Mouse (Mus musculus) liver, adult 2 months (tissue): ENCODE measurements around the gene Gm21970. TPM values are rescaled to one million over a fixed set of nuclear protein-coding genes. Genes with fewer than 3 reads are reported as not detected.

Source experiments
- DNase-seq: peaks from one replicate; pipeline ENCODE4 v3.0.0-alpha.2; 2011; ENCODE audit warnings: low read depth, low spot score; ENCODE audit errors: extremely low read depth
- H3K27ac ChIP-seq: fragments of 200-500 bp; replicated peaks from 2 replicates; pipeline ENCODE4 v1.5.1; 2012; ENCODE audit warnings: low read depth, mild to moderate bottlenecking, control low read depth, inconsistent platforms, low read length; ENCODE audit not compliant: insufficient read depth
- H3K27me3 ChIP-seq: fragments of 200-500 bp; 2 replicates; pipeline ENCODE4 v1.6.1; 2012; ENCODE audit warnings: mild to moderate bottlenecking, moderate library complexity, low read length, inconsistent platforms; ENCODE audit not compliant: control insufficient read depth, insufficient read depth
- H3K36me3 ChIP-seq: fragments of 200-500 bp; 2 replicates; pipeline ENCODE4 v1.6.1; 2012; ENCODE audit warnings: low read length, inconsistent platforms; ENCODE audit not compliant: control insufficient read depth, insufficient read depth
- H3K4me1 ChIP-seq: fragments of 200-500 bp; 2 replicates; pipeline ENCODE4 v1.6.1; 2011; ENCODE audit warnings: low read length; ENCODE audit not compliant: control insufficient read depth, insufficient read depth
- H3K4me3 ChIP-seq: fragments of 200-500 bp; 2 replicates; pipeline ENCODE4 v1.5.1; 2011; ENCODE audit warnings: low read depth, mild to moderate bottlenecking, control low read depth, low read length, moderate library complexity; ENCODE audit not compliant: insufficient read depth
- H3K79me2 ChIP-seq: fragments of 200-500 bp; 2 replicates; pipeline ENCODE4 v1.6.1; 2012; ENCODE audit warnings: inconsistent platforms, mild to moderate bottlenecking, low read length, moderate library complexity; ENCODE audit not compliant: control insufficient read depth, insufficient read depth
- H3K9ac ChIP-seq: fragments of 200-500 bp; 2 replicates; pipeline ENCODE4 v1.6.1; 2012; ENCODE audit warnings: low read depth, mild to moderate bottlenecking, control low read depth, inconsistent platforms, low read length
- CTCF ChIP-seq: fragments of 200-500 bp; IDR thresholded peaks from 2 replicates; pipeline ENCODE4 v1.5.1; 2011; ENCODE audit warnings: low read depth, low read length, control low read depth
- POLR2A ChIP-seq: fragments of 200-500 bp; IDR thresholded peaks from 2 replicates; pipeline ENCODE4 v1.6.1; 2011; ENCODE audit warnings: low read length, control low read depth; ENCODE audit not compliant: insufficient read depth; ENCODE audit errors: extremely low read depth
- WGBS: fragments of 180-500 bp; shearing (Covaris S2); methylation state at CpG from one replicate; pipeline ENCODE4 v1.1.7; 2018; 5-methylcytosine and 5-hydroxymethylcytosine counted together
- polyA plus RNA-seq: library from polyadenylated mRNA; depleted of rRNA; stranded (reverse); fragments of >200 nt; gene quantifications from 2 replicates; pipeline ENCODE4 v1.2.3, GENCODE M21; 2012
- total RNA-seq: library from RNA; depleted of rRNA; stranded (reverse); fragments of >200 nt; gene quantifications from 2 replicates; pipeline ENCODE4 v1.2.3, GENCODE M21; 2014

The Gm21970 gene
- total and polyA plus RNA-seq, 2 experiments, result 0.83 TPM; not detected in 1

GRCm38 (mm10) chr16:91352749-91353148, 38.8 kb upstream of the Gm21970 start:
- peaks cover 9% of the 10 kb centered on the region for H3K4me1 ChIP-seq
- H3K79me2 ChIP-seq, result no peaks in the 10 kb centered on the region
- no peak for TF ChIP-seq POLR2A
- no peak for TF ChIP-seq CTCF
- DNase-seq, result no peak
- H3K9ac ChIP-seq, result no peak overlapping the region
- no peaks in the 10 kb centered on the region for H3K36me3 ChIP-seq
- H3K27me3 ChIP-seq, result no peaks in the 10 kb centered on the region
- H3K27ac ChIP-seq, result no peak overlapping the region
- no peak overlapping the region for H3K4me3 ChIP-seq
- WGBS, result 68% methylated on average over 7 of the region's 7 CpGs

- Histone ChIP-seq H3K27ac (no peak overlapping the region), H3K27me3 (no peaks in the 10 kb centered on the region), H3K4me1 (peaks cover 10% of the 10 kb centered on the region), H3K79me2 (no peaks in the 10 kb centered on the region), H3K36me3 (no peaks in the 10 kb centered on the region), H3K4me3 (no peak overlapping the region), H3K9ac (no peak overlapping the region)
- TF ChIP-seq CTCF (no peak), POLR2A (no peak)
- WGBS, result 94% methylated on average over 6 of the region's 6 CpGs
- DNase-seq, result no peak
These were observed 38.3 kb upstream of the Gm21970 start for GRCm38 (mm10) chr16:91353177-91353576.

GRCm38 (mm10) chr16:91353638-91354037, 37.9 kb upstream of the Gm21970 start:
- no peak overlapping the region for H3K27ac ChIP-seq
- no peak overlapping the region for H3K4me3 ChIP-seq
- peaks cover 10% of the 10 kb centered on the region for H3K4me1 ChIP-seq
- H3K79me2 ChIP-seq, result no peaks in the 10 kb centered on the region
- no peak for DNase-seq
- H3K27me3 ChIP-seq, result no peaks in the 10 kb centered on the region
- TF ChIP-seq POLR2A, result no peak
- no peak for TF ChIP-seq CTCF
- no peaks in the 10 kb centered on the region for H3K36me3 ChIP-seq
- no peak overlapping the region for H3K9ac ChIP-seq
- WGBS, result 89% methylated on average over 5 of the region's 5 CpGs

- Histone ChIP-seq H3K36me3 (no peaks in the 10 kb centered on the region), H3K4me3 (no peak overlapping the region), H3K79me2 (no peaks in the 10 kb centered on the region), H3K27ac (0 out of 2 replicates have a peak overlapping the region, but pooled peaks have one; percentile 15), H3K9ac (no peak overlapping the region), H3K4me1 (peaks cover 13% of the 10 kb centered on the region), H3K27me3 (no peaks in the 10 kb centered on the region)
- WGBS, result 70% methylated on average over 4 of the region's 4 CpGs
- DNase-seq, result peak; percentile 45
- TF ChIP-seq POLR2A, result no peak
- TF ChIP-seq CTCF, result no peak
These were observed 36.9 kb upstream of the Gm21970 start for GRCm38 (mm10) chr16:91354599-91354998.

GRCm38 (mm10) chr16:91355160-91355559, 36.4 kb upstream of the Gm21970 start:
- TF ChIP-seq POLR2A, result no peak
- no peak for TF ChIP-seq CTCF
- Histone ChIP-seq H3K27me3 (no peaks in the 10 kb centered on the region), H3K4me1 (peaks cover 16% of the 10 kb centered on the region), H3K9ac (no peak overlapping the region), H3K27ac (0 out of 2 replicates have a peak overlapping the region, but pooled peaks have one; percentile 15), H3K4me3 (no peak overlapping the region), H3K36me3 (no peaks in the 10 kb centered on the region), H3K79me2 (no peaks in the 10 kb centered on the region)
- 77% methylated on average over 12 of the region's 12 CpGs for WGBS
- peak; percentile 29 for DNase-seq

- 63% methylated on average over 10 of the region's 10 CpGs for WGBS
- Histone ChIP-seq H3K9ac (0 out of 2 replicates have a peak overlapping the region, but pooled peaks have one; percentile 17), H3K27ac (no peak overlapping the region), H3K4me3 (no peak overlapping the region), H3K27me3 (no peaks in the 10 kb centered on the region), H3K36me3 (no peaks in the 10 kb centered on the region), H3K79me2 (no peaks in the 10 kb centered on the region), H3K4me1 (peaks cover 23% of the 10 kb centered on the region)
- DNase-seq, result peak; percentile 47
- TF ChIP-seq POLR2A (no peak), CTCF (no peak)
These were observed 34.6 kb upstream of the Gm21970 start for GRCm38 (mm10) chr16:91356760-91357525.
